Mouse (Mus musculus) liver, adult 2 months (tissue): ENCODE data around the gene Uck1.

ENCODE experiments used
- CTCF ChIP-seq: fragments of 200-500 bp; IDR thresholded peaks from 2 replicates; pipeline ENCODE4 v1.5.1; 2011; ENCODE audit warnings: low read depth, low read length, control low read depth
- POLR2A ChIP-seq: fragments of 200-500 bp; IDR thresholded peaks from 2 replicates; pipeline ENCODE4 v1.6.1; 2011; ENCODE audit warnings: low read length, control low read depth; ENCODE audit not compliant: insufficient read depth; ENCODE audit errors: extremely low read depth

GRCm38 (mm10) chr2:32304145-32304832, 44.3 kb upstream of the Uck1 start:
- TF ChIP-seq CTCF (peak; percentile 80), POLR2A (no peak)
